Mouse (Mus musculus) urinary bladder, postnatal 4 days (tissue): ENCODE measurements at regions not wholly inside any gene's neighbourhood (a gene's known extent, or its start where the extent isn't known, plus 50 kb on each side); places are given as distances from the start of the nearest gene placed in this dataset.

Source experiments
- DNase-seq, 2 experiments: peaks; one replicate each; pipeline ENCODE4 v3.0.0; 2021 to 2022; ENCODE audit warnings: low spot score in 2 of 2

DNA sequence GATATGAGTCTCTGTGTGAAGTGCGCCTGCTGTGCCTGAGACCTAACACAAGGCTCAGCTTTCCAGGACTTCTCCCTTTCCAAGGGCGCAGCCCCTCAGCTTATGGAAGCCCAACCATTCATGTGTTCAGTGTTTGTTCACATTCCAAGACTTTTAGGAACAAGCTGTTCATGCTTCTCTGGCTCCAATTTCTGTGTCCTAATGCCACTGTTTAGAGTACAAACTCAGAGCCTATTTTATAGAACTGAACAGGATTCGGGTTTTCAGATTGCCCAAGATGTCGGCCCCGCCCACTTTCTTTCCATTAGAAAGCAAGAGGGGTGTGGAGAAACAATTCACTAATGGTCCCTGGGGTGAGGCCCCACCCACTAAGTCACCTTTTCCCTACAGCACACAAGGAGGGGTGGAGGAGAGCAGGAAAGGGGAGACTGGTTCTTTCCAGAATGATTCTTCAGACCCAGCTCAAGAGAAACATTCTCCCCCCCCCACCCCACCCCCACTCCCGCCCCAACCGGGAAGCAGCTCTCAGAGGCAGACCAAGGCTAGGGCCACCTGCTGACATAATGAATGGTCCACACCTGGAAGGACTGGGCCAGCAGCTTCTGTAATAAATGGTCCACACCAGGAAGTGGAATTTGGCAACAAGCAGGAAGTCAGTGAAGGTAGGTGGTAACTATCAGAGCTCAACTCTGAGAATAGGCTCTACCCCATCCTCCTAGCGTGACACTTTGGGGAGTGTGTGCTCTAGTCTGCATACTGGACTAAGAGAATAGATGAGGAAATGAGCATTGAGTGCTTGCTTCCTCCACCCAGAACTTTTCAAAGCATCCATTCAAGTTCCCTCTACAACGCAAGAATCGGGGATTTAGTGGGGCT, 120.2 kb upstream of the Zfp648 start:
- DNase-seq, result peak in 1 of 2 experiments; percentile 42

DNA sequence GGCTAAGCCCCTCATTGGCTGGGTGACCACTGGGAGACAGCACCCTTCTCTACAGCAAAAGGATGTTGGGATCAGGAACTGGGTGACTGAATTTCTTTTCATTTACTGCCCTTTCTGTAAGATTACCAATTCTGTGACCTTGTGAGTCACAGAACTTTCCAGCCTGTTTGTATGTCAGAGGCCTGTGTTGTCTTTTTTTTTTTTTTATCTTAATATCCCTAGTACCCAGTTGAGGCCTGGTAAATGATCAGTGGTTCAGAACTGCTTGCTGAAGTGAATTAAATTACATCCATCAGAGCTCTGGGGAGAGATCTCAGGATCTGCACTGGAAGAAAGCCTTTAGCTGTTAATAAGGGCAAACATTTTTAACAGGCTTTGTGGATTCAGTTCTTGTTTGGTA, 114.8 kb upstream of the Zfp648 start:
- no peak for DNase-seq

GRCm38 (mm10) chr1:154089815-154090214, 111.2 kb upstream of the Zfp648 start:
- no peak for DNase-seq

- no peak for DNase-seq
These were observed 110.2 kb upstream of the Zfp648 start for GRCm38 (mm10) chr1:154090521-154091490.

DNA sequence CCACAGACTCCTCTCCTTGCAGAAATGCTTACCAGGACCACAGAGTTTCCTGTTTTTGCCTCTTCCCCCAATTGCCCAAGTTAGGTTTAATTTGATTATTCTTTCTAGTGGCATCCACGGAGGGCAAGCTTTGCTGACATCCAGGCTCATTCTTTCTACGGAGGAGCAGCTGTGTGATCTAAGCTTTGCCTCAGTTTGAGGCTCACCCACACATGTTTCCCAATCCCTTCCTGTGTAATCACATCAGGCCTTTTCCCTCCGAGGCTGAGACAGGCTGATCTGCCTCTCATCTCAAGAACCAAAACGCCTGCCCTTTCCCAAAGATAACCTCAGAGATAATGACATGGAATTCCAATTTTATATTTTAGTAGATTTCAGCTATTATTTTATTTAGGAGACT, 107.4 kb upstream of the Zfp648 start:
- DNase-seq, result no peak

DNA sequence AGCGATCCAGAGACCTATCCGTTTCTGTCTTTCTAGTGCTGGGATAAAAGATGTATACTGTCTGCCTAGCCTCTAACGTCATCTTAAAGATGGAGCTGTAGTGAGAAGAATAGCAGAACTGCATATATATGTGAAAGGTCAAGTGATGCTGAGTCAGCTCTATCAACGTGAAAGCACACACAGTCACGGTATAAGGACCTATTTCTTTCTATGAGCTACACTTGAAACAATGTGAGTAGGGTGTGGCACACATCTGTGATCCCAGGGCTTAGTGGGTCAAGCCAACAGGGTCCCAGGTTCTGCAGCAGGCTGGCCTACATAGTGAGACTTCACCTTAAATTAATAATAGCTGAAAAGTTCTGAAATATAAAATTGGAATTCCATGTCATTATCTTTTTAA, 106.6 kb upstream of the Zfp648 start:
- DNase-seq, result no peak

DNA sequence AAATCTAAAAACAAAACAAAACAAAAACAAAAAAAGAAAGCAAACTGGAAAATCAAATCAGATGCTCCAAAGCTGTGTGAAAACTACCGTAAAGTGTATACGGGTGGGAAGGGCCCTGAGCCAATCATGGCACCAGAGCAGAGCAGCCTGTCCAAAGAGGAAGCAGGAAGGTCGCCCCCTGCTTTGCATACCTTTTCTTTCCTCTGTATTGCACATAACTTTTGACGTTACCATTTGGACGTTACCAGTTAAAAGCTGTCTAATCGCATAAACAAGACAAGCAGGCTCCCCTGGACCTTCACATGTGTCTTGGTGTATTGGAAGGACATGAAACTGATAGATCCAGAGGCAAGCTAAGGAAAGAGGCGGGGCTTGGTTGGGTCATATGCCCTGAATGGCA, 104.9 kb upstream of the Zfp648 start:
- no peak for DNase-seq

DNA sequence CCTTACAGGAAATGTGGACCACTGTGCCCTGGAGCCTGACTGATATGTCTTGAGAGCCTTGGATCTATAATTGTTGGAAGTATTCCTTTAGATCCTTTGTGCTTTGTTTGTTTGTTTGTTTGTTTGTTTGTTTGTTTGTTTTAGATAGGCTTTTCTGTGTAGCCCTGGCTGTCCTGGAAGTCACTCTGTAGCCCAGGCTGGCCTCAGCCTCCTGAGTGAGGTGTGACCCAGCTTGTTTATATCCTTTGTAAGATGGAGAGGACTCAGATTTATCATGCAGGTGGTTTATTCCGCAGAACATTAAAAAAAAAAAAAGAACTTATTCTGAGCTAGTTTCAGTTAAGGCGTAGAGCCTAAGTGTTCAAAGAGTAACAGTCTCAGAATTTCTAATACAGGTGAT, 104.1 kb upstream of the Zfp648 start:
- DNase-seq, result no peak

- DNase-seq, result peak in 1 of 2 experiments; percentile 31
These were observed 103.3 kb upstream of the Zfp648 start for GRCm38 (mm10) chr1:154097656-154098055.

DNA sequence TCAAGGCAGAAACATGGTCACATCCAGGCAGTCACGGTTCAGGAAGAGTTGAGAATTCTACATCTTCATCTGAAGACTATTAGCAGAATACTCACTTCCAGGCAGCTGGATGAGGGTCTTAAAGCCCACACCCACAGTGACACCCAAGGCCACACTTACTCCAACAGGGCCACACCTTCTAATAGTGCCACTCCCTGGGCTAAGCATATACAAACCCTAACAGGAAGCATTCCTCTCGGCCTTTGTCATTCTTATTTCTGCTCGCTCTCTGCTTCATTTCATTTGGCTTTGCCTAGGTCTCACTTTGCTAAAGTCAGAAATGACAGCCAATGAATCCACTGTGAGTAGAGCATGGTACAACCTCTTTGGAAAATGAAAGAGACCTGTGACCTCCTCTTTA, 100.4 kb upstream of the Zfp648 start:
- no peak for DNase-seq

- DNase-seq, result no peak
These were observed 99.6 kb upstream of the Zfp648 start for GRCm38 (mm10) chr1:154101433-154101832.

GRCm38 (mm10) chr1:154102191-154102590, 98.8 kb upstream of the Zfp648 start:
- no peak for DNase-seq

GRCm38 (mm10) chr1:154102871-154103596, 98.0 kb upstream of the Zfp648 start:
- DNase-seq, result peak; percentile 64 to 71

DNA sequence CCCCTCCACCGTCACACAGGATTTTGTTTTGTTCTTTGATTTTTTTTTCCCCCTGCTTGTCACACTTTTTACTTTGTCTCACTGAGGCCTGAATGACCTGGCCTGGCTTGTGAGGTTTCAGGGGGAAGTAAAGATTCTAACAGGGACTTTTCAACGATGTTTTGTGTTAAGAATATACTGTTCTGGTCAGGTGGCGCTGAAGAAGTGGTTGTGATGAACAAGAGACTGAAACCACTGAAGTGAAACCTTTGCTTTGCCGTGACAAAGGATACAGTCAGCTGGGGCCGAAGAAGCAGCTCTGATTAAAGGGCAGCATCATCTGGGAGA, 97.4 kb upstream of the Zfp648 start:
- DNase-seq, result no peak

DNA sequence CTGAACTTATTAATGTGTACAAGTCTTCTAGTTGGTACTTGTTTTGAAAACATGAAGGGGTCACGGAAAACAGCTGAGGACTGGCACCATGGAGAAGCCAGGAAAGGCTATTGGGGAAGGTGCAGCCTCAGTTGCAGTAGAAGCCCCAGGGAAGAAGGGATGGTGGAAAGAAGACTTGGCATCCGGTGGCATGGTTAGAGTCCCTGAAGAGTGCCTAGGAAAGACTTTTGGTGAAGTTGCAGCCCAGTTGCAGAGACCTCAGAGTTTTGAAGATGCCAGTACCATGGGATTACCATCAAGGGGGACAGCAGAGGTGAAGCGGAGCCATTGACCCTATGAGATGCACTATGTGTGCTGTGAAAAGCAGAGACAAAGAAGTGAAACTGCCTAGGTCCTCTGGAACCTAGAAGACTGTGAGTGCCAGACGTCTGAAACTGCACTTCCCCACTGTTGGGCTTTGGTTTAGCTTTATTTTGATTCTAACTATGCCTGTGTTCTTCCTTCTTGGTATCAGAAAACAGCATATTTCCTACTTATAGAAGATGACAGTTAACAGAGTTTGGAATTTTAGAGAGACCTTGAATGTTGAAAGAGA, 96.9 kb upstream of the Zfp648 start:
- DNase-seq, result no peak

DNA sequence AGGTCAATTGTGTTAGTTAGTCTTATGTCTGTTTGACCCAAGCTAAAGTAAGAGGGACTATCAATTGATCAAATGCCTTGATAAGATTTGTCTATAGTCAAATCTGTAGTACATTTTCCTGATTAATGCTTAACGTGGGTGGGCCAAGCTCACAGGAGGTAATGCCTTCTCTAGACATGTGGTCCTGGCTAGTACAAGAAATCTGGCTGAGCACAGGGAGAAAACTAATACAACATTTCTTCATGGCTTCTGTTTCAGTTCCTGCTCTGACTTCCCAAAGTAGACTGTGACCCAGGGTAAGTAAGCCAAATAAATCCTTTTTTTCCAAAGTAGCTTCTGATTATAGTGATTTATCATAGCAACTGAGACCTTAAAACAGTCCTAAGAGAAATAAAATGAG, 96.2 kb upstream of the Zfp648 start:
- no peak for DNase-seq

DNA sequence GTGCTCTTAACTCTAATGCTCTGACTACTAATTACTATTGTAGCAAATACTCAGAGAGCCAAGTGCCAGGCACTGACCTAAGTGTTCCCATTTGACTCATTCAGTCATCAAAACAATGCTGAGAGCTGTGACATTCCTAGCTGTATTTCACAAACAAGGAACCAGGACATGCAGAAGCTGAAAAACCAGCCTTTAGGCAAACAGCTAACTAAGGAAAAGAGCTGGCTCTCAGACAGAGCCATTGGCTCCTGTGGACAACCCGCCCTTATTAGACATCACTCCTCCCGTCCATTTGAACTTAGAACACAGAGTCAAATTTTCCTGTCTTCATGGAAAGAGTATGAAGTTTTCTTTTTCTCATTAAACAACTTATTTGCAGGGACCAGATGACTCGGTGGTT, 88.5 kb upstream of the Zfp648 start:
- DNase-seq, result no peak

DNA sequence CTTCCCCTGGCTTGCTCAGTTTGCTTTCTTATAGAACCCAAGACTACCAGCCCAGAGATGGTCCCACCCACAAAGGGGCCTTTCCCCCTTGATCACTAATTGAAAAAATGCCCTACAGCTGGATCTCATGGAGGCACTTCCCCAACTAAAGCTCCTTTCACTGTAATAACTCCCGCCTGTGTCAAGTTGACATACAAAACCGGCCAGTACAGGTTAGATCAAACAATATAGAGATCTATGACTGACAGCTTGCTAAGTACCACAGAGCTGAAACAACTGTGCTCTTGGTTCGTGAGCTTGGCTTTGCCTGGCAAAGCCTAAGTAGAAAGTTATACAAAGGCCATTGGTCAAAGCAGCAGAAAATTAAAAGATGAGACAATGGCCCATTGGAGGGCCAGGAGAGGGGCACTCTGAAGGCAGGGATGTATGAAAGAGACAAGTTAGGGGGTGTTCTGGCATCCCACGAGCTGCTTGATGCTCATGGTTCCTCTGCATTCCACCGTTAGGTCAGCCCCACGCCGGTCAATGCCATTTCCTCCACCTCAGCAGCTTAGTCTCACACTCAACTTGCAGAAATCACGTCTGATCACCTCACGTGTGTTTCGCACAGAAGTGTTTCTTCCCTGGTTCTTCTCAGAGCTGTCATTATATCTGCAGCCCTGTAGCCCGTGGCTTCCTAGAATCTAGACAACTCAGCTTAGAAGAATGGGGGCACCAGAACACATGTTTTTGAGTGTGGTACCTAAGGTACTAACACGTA, 87.5 kb upstream of the Zfp648 start:
- no peak for DNase-seq

GRCm38 (mm10) chr1:154116188-154116710, 84.7 kb upstream of the Zfp648 start:
- DNase-seq, result no peak

- DNase-seq, result no peak
These were observed 83.7 kb upstream of the Zfp648 start for GRCm38 (mm10) chr1:154117346-154117687.
